Mouse (Mus musculus): ENCODE results near the gene Shisal1. TPM values are rescaled to one million over a fixed set of nuclear protein-coding genes. Genes with fewer than 3 reads are reported as not detected.

Shisal1 gene
- polyA plus RNA-seq, 1 experiment from 2014 or later, result 2.6 TPM

- Histone ChIP-seq H3K4me2 (ENCODE audit: low read depth, low read length) (no peak overlapping the region), H3K4me3 (ENCODE audit: low read depth, low read length) (no peak overlapping the region), H3K4me1 (ENCODE audit: control insufficient read depth, insufficient read depth, low read length) (no peaks in the 10 kb centered on the region), H3K27ac (replicated peaks; ENCODE audit: low read depth, low read length) (no peak overlapping the region), H3K9me3 (replicated peaks; ENCODE audit: control insufficient read depth, low read length) (no peaks in the 10 kb centered on the region), H3K9ac (replicated peaks; ENCODE audit: low read length) (no peak overlapping the region), H3K36me3 (replicated peaks; ENCODE audit: control insufficient read depth, insufficient read depth, low read depth, low read length) (no peaks in the 10 kb centered on the region), H3K27me3 (ENCODE audit: control insufficient read depth, insufficient read depth, low read length) (no peaks in the 10 kb centered on the region)
- no peak for DNase-seq (ENCODE audit: low spot score)
- no peak for ATAC-seq (replicated peaks; ENCODE audit: insufficient number of reproducible peaks, low FRiP score, low TSS enrichment, low read depth)
- WGBS, result 84% methylated on average over 2 of the region's 2 CpGs
These were observed 14.5 kb upstream of the Shisal1 start for GRCm38 (mm10) chr15:84461429-84461828.

- WGBS, result 68% methylated on average over 6 of the region's 6 CpGs
- Histone ChIP-seq H3K9ac (replicated peaks; ENCODE audit: low read length) (no peak overlapping the region), H3K36me3 (replicated peaks; ENCODE audit: control insufficient read depth, insufficient read depth, low read depth, low read length) (no peaks in the 10 kb centered on the region), H3K27me3 (ENCODE audit: control insufficient read depth, insufficient read depth, low read length) (no peaks in the 10 kb centered on the region), H3K27ac (replicated peaks; ENCODE audit: low read depth, low read length) (no peak overlapping the region), H3K4me3 (ENCODE audit: low read depth, low read length) (no peak overlapping the region), H3K4me1 (ENCODE audit: control insufficient read depth, insufficient read depth, low read length) (no peaks in the 10 kb centered on the region), H3K9me3 (replicated peaks; ENCODE audit: control insufficient read depth, low read length) (no peaks in the 10 kb centered on the region), H3K4me2 (ENCODE audit: low read depth, low read length) (no peak overlapping the region)
- DNase-seq (ENCODE audit: low spot score) (no peak), ATAC-seq (replicated peaks; ENCODE audit: insufficient number of reproducible peaks, low FRiP score, low TSS enrichment, low read depth) (no peak)
These were observed 12.1 kb upstream of the Shisal1 start for GRCm38 (mm10) chr15:84458983-84459382.

GRCm38 (mm10) chr15:84455286-84455685 is 8.4 kb upstream of the Shisal1 start:
- Histone ChIP-seq H3K27me3 (ENCODE audit: control insufficient read depth, insufficient read depth, low read length) (no peaks in the 10 kb centered on the region), H3K27ac (replicated peaks; ENCODE audit: low read depth, low read length) (no peak overlapping the region), H3K9ac (replicated peaks; ENCODE audit: low read length) (no peak overlapping the region), H3K4me1 (ENCODE audit: control insufficient read depth, insufficient read depth, low read length) (peaks cover 2% of the 10 kb centered on the region), H3K9me3 (replicated peaks; ENCODE audit: control insufficient read depth, low read length) (no peaks in the 10 kb centered on the region), H3K36me3 (replicated peaks; ENCODE audit: control insufficient read depth, insufficient read depth, low read depth, low read length) (no peaks in the 10 kb centered on the region), H3K4me3 (ENCODE audit: low read depth, low read length) (no peak overlapping the region), H3K4me2 (ENCODE audit: low read depth, low read length) (no peak overlapping the region)
- WGBS, result 92% methylated on average over 6 of the region's 6 CpGs
- ATAC-seq (replicated peaks; ENCODE audit: insufficient number of reproducible peaks, low FRiP score, low TSS enrichment, low read depth), result no peak
- no peak for DNase-seq (ENCODE audit: low spot score)

GRCm38 (mm10) chr15:84453091-84453490 is 6.2 kb upstream of the Shisal1 start:
- Histone ChIP-seq H3K27me3 (ENCODE audit: control insufficient read depth, insufficient read depth, low read length) (peaks cover 7% of the 10 kb centered on the region; the same call in 1 of the 2 replicates), H3K4me1 (ENCODE audit: control insufficient read depth, insufficient read depth, low read length) (peaks cover 2% of the 10 kb centered on the region), H3K4me3 (ENCODE audit: low read depth, low read length) (no peak overlapping the region), H3K27ac (replicated peaks; ENCODE audit: low read depth, low read length) (no peak overlapping the region), H3K4me2 (ENCODE audit: low read depth, low read length) (no peak overlapping the region), H3K9me3 (replicated peaks; ENCODE audit: control insufficient read depth, low read length) (no peaks in the 10 kb centered on the region), H3K36me3 (replicated peaks; ENCODE audit: control insufficient read depth, insufficient read depth, low read depth, low read length) (no peaks in the 10 kb centered on the region), H3K9ac (replicated peaks; ENCODE audit: low read length) (no peak overlapping the region)
- no peak for ATAC-seq (replicated peaks; ENCODE audit: insufficient number of reproducible peaks, low FRiP score, low TSS enrichment, low read depth)
- DNase-seq (ENCODE audit: low spot score), result no peak
- WGBS, result 88% methylated on average over 2 of the region's 2 CpGs

- DNase-seq (ENCODE audit: low spot score), result peak; percentile 54
- no peaks in the 10 kb centered on the region for H3K36me3 ChIP-seq (replicated peaks; ENCODE audit: control insufficient read depth, insufficient read depth, low read depth, low read length)
- H3K4me3 ChIP-seq (ENCODE audit: low read depth, low read length), result no peak overlapping the region
- no peaks in the 10 kb centered on the region for H3K9me3 ChIP-seq (replicated peaks; ENCODE audit: control insufficient read depth, low read length)
- peaks cover 25% of the 10 kb centered on the region for H3K27me3 ChIP-seq (ENCODE audit: control insufficient read depth, insufficient read depth, low read length)
- H3K27ac ChIP-seq (replicated peaks; ENCODE audit: low read depth, low read length), result no peak overlapping the region
- WGBS, result 1% methylated on average over 21 of the region's 21 CpGs
- H3K4me2 ChIP-seq (ENCODE audit: low read depth, low read length), result peak overlapping the region; percentile 36
- 0 out of 2 replicates have a peak overlapping the region, but pooled peaks have one; percentile 4 for H3K9ac ChIP-seq (replicated peaks; ENCODE audit: low read length)
- no peak for ATAC-seq (replicated peaks; ENCODE audit: insufficient number of reproducible peaks, low FRiP score, low TSS enrichment, low read depth)
- peaks cover 7% of the 10 kb centered on the region for H3K4me1 ChIP-seq (ENCODE audit: control insufficient read depth, insufficient read depth, low read length)
These were observed 3.7 kb upstream of the Shisal1 start for GRCm38 (mm10) chr15:84450441-84451183.

GRCm38 (mm10) chr15:84445812-84446716 is 833 bp downstream of the Shisal1 start:
- DNase-seq (ENCODE audit: low spot score) (peak; percentile 11), ATAC-seq (replicated peaks; ENCODE audit: insufficient number of reproducible peaks, low FRiP score, low TSS enrichment, low read depth) (no peak; the same call in 1 of the 2 replicates)
- 1% methylated on average over 89 of the region's 99 CpGs for WGBS
- peak overlapping the region; percentile 66 for H3K9ac ChIP-seq (replicated peaks; ENCODE audit: low read length)
- no peaks in the 10 kb centered on the region for H3K9me3 ChIP-seq (replicated peaks; ENCODE audit: control insufficient read depth, low read length)
- H3K4me3 ChIP-seq (ENCODE audit: low read depth, low read length), result peak overlapping the region; percentile 57
- H3K27ac ChIP-seq (replicated peaks; ENCODE audit: low read depth, low read length), result peak overlapping the region; percentile 28; the same call in 1 of the 2 replicates
- peaks cover 37% of the 10 kb centered on the region for H3K27me3 ChIP-seq (ENCODE audit: control insufficient read depth, insufficient read depth, low read length)
- H3K4me1 ChIP-seq (ENCODE audit: control insufficient read depth, insufficient read depth, low read length), result peaks cover 10% of the 10 kb centered on the region
- peak overlapping the region; percentile 100 for H3K4me2 ChIP-seq (ENCODE audit: low read depth, low read length)
- no peaks in the 10 kb centered on the region for H3K36me3 ChIP-seq (replicated peaks; ENCODE audit: control insufficient read depth, insufficient read depth, low read depth, low read length)

- Histone ChIP-seq H3K9ac (replicated peaks; ENCODE audit: low read length) (no peak overlapping the region), H3K36me3 (replicated peaks; ENCODE audit: control insufficient read depth, insufficient read depth, low read depth, low read length) (no peaks in the 10 kb centered on the region), H3K4me3 (ENCODE audit: low read depth, low read length) (no peak overlapping the region), H3K4me1 (ENCODE audit: control insufficient read depth, insufficient read depth, low read length) (peaks cover 7% of the 10 kb centered on the region; the same call in 1 of the 2 replicates), H3K4me2 (ENCODE audit: low read depth, low read length) (no peak overlapping the region), H3K27ac (replicated peaks; ENCODE audit: low read depth, low read length) (no peak overlapping the region), H3K27me3 (ENCODE audit: control insufficient read depth, insufficient read depth, low read length) (peaks cover 33% of the 10 kb centered on the region), H3K9me3 (replicated peaks; ENCODE audit: control insufficient read depth, low read length) (no peaks in the 10 kb centered on the region)
- ATAC-seq (replicated peaks; ENCODE audit: insufficient number of reproducible peaks, low FRiP score, low TSS enrichment, low read depth) (0 out of 2 replicates have a peak, but pooled peaks have one; percentile 29), DNase-seq (ENCODE audit: low spot score) (no peak)
- 25% methylated on average over 7 of the region's 7 CpGs for WGBS
These were observed 2.7 kb downstream of the Shisal1 start for GRCm38 (mm10) chr15:84444181-84444580.
